Mouse (Mus musculus) liver, adult 2 months (tissue): ENCODE results near the gene Tsen15. TPM values are rescaled to one million over a fixed set of nuclear protein-coding genes. Genes with fewer than 3 reads are reported as not detected.

Experiments
- DNase-seq: peaks from one replicate; pipeline ENCODE4 v3.0.0-alpha.2; 2011; ENCODE audit warnings: low read depth, low spot score; ENCODE audit errors: extremely low read depth
- H3K27ac ChIP-seq: fragments of 200-500 bp; replicated peaks from 2 replicates; pipeline ENCODE4 v1.5.1; 2012; ENCODE audit warnings: low read depth, mild to moderate bottlenecking, control low read depth, inconsistent platforms, low read length; ENCODE audit not compliant: insufficient read depth
- H3K27me3 ChIP-seq: fragments of 200-500 bp; 2 replicates; pipeline ENCODE4 v1.6.1; 2012; ENCODE audit warnings: mild to moderate bottlenecking, moderate library complexity, low read length, inconsistent platforms; ENCODE audit not compliant: control insufficient read depth, insufficient read depth
- H3K36me3 ChIP-seq: fragments of 200-500 bp; 2 replicates; pipeline ENCODE4 v1.6.1; 2012; ENCODE audit warnings: low read length, inconsistent platforms; ENCODE audit not compliant: control insufficient read depth, insufficient read depth
- H3K4me1 ChIP-seq: fragments of 200-500 bp; 2 replicates; pipeline ENCODE4 v1.6.1; 2011; ENCODE audit warnings: low read length; ENCODE audit not compliant: control insufficient read depth, insufficient read depth
- H3K4me3 ChIP-seq: fragments of 200-500 bp; 2 replicates; pipeline ENCODE4 v1.5.1; 2011; ENCODE audit warnings: low read depth, mild to moderate bottlenecking, control low read depth, low read length, moderate library complexity; ENCODE audit not compliant: insufficient read depth
- H3K79me2 ChIP-seq: fragments of 200-500 bp; 2 replicates; pipeline ENCODE4 v1.6.1; 2012; ENCODE audit warnings: inconsistent platforms, mild to moderate bottlenecking, low read length, moderate library complexity; ENCODE audit not compliant: control insufficient read depth, insufficient read depth
- H3K9ac ChIP-seq: fragments of 200-500 bp; 2 replicates; pipeline ENCODE4 v1.6.1; 2012; ENCODE audit warnings: low read depth, mild to moderate bottlenecking, control low read depth, inconsistent platforms, low read length
- CTCF ChIP-seq: fragments of 200-500 bp; IDR thresholded peaks from 2 replicates; pipeline ENCODE4 v1.5.1; 2011; ENCODE audit warnings: low read depth, low read length, control low read depth
- POLR2A ChIP-seq: fragments of 200-500 bp; IDR thresholded peaks from 2 replicates; pipeline ENCODE4 v1.6.1; 2011; ENCODE audit warnings: low read length, control low read depth; ENCODE audit not compliant: insufficient read depth; ENCODE audit errors: extremely low read depth
- WGBS: fragments of 180-500 bp; shearing (Covaris S2); methylation state at CpG from one replicate; pipeline ENCODE4 v1.1.7; 2018; 5-methylcytosine and 5-hydroxymethylcytosine counted together
- polyA plus RNA-seq: library from polyadenylated mRNA; depleted of rRNA; stranded (reverse); fragments of >200 nt; gene quantifications from 2 replicates; pipeline ENCODE4 v1.2.3, GENCODE M21; 2012
- total RNA-seq: library from RNA; depleted of rRNA; stranded (reverse); fragments of >200 nt; gene quantifications from 2 replicates; pipeline ENCODE4 v1.2.3, GENCODE M21; 2014

The Tsen15 gene
- total and polyA plus RNA-seq, 2 experiments = 5.0 to 8.4 TPM

GRCm38 (mm10) chr1:152417602-152418001 lies 31.1 kb upstream of the Tsen15 start:
- Histone ChIP-seq H3K36me3 (no peaks in the 10 kb centered on the region), H3K4me1 (no peaks in the 10 kb centered on the region), H3K79me2 (no peaks in the 10 kb centered on the region), H3K27ac (no peak overlapping the region), H3K4me3 (no peak overlapping the region), H3K27me3 (no peaks in the 10 kb centered on the region), H3K9ac (no peak overlapping the region)
- DNase-seq = no peak
- 69% methylated on average over 5 of the region's 5 CpGs for WGBS
- no peak for TF ChIP-seq POLR2A
- no peak for TF ChIP-seq CTCF

- TF ChIP-seq CTCF = no peak
- TF ChIP-seq POLR2A = no peak
- Histone ChIP-seq H3K27ac (no peak overlapping the region), H3K4me3 (no peak overlapping the region), H3K4me1 (no peaks in the 10 kb centered on the region), H3K79me2 (no peaks in the 10 kb centered on the region), H3K36me3 (no peaks in the 10 kb centered on the region), H3K9ac (no peak overlapping the region), H3K27me3 (no peaks in the 10 kb centered on the region)
- 87% methylated on average over 13 of the region's 13 CpGs for WGBS
- DNase-seq = no peak
Measured at GRCm38 (mm10) chr1:152416306-152416904, 29.9 kb upstream of the Tsen15 start.

GRCm38 (mm10) chr1:152414451-152414850 lies 28.0 kb upstream of the Tsen15 start:
- WGBS = 94% methylated on average over 10 of the region's 10 CpGs
- H3K36me3 ChIP-seq = no peaks in the 10 kb centered on the region
- peaks cover 3% of the 10 kb centered on the region; the same call in 1 of the 2 replicates for H3K4me1 ChIP-seq
- no peak for DNase-seq
- H3K9ac ChIP-seq = no peak overlapping the region
- no peak overlapping the region for H3K27ac ChIP-seq
- no peak overlapping the region for H3K4me3 ChIP-seq
- TF ChIP-seq CTCF (no peak), POLR2A (no peak)
- H3K79me2 ChIP-seq = no peaks in the 10 kb centered on the region
- no peaks in the 10 kb centered on the region for H3K27me3 ChIP-seq

- Histone ChIP-seq H3K4me3 (no peak overlapping the region), H3K27me3 (no peaks in the 10 kb centered on the region), H3K9ac (no peak overlapping the region), H3K36me3 (no peaks in the 10 kb centered on the region), H3K27ac (no peak overlapping the region), H3K79me2 (no peaks in the 10 kb centered on the region), H3K4me1 (peaks cover 3% of the 10 kb centered on the region; the same call in 1 of the 2 replicates)
- TF ChIP-seq POLR2A = no peak
- TF ChIP-seq CTCF = no peak
- WGBS = 94% methylated on average over 1 of the region's 1 CpGs
- DNase-seq = no peak
Measured at GRCm38 (mm10) chr1:152413961-152414360, 27.5 kb upstream of the Tsen15 start.

GRCm38 (mm10) chr1:152413116-152413515 lies 26.6 kb upstream of the Tsen15 start:
- 98% methylated on average over 2 of the region's 2 CpGs for WGBS
- no peak for DNase-seq

GRCm38 (mm10) chr1:152410657-152411056 lies 24.2 kb upstream of the Tsen15 start:
- Histone ChIP-seq H3K9ac (no peak overlapping the region), H3K27ac (no peak overlapping the region), H3K4me3 (no peak overlapping the region), H3K4me1 (peaks cover 3% of the 10 kb centered on the region; the same call in 1 of the 2 replicates), H3K36me3 (no peaks in the 10 kb centered on the region), H3K79me2 (no peaks in the 10 kb centered on the region), H3K27me3 (no peaks in the 10 kb centered on the region)
- TF ChIP-seq CTCF (no peak), POLR2A (no peak)
- peak; percentile 82 for DNase-seq
- 23% methylated on average over 3 of the region's 3 CpGs for WGBS

More at GRCm38 (mm10) chr1:152413116-152413515, 26.6 kb upstream of the Tsen15 start:
- no peaks in the 10 kb centered on the region for H3K79me2 ChIP-seq
- H3K27ac ChIP-seq = no peak overlapping the region
- H3K9ac ChIP-seq = no peak overlapping the region
- H3K36me3 ChIP-seq = no peaks in the 10 kb centered on the region
- peaks cover 3% of the 10 kb centered on the region; the same call in 1 of the 2 replicates for H3K4me1 ChIP-seq
- no peaks in the 10 kb centered on the region for H3K27me3 ChIP-seq
- H3K4me3 ChIP-seq = no peak overlapping the region
- no peak for TF ChIP-seq POLR2A
- no peak for TF ChIP-seq CTCF
